Mouse (Mus musculus): ENCODE results near the gene Coro2a. TPM values are rescaled to one million over a fixed set of nuclear protein-coding genes. Genes with fewer than 3 reads are reported as not detected.
"Not testable (repeated sequence)": the region's sequence is repeated elsewhere in the genome, so short reads cannot be mapped to it uniquely, and the experiment has no call there.

Coro2a gene
- total RNA-seq, 2 experiments from 2014 or later: 15.6 to 16.1 TPM

- Histone ChIP-seq H3K4me3 (no peak overlapping the region), H3K27ac (0 out of 2 replicates have a peak overlapping the region, but pooled peaks have one; percentile 78)
- no peak for TF ChIP-seq CTCF (conservative IDR thresholded peaks at IDR 0.05)
- no peak for DNase-seq (ENCODE audit: low spot score in 2 of 2)
Observed at GRCm38 (mm10) chr4:46602704-46603103, 702 bp upstream of the Coro2a start.

GRCm38 (mm10) chr4:46601258-46601843, 651 bp downstream of the Coro2a start:
- H3K27ac ChIP-seq: peak overlapping the region; percentile 51; the same call in 1 of the 2 replicates
- TF ChIP-seq CTCF (conservative IDR thresholded peaks at IDR 0.05): no peak
- DNase-seq (ENCODE audit: low spot score in 2 of 2): peak in 1 of 2 experiments; percentile 14
- peak overlapping the region; percentile 76 for H3K4me3 ChIP-seq

GRCm38 (mm10) chr4:46600473-46601257, 1.3 kb downstream of the Coro2a start:
- H3K4me3 ChIP-seq: peak overlapping the region; percentile 76
- no peak overlapping the region; the same call in 1 of the 2 replicates for H3K27ac ChIP-seq
- no peak for TF ChIP-seq CTCF (conservative IDR thresholded peaks at IDR 0.05)
- peak in 1 of 2 experiments; percentile 9 for DNase-seq (ENCODE audit: low spot score in 2 of 2)

GRCm38 (mm10) chr4:46599609-46600008, 2.4 kb downstream of the Coro2a start:
- not testable (repeated sequence) for DNase-seq (ENCODE audit: low spot score in 2 of 2)

DNA sequence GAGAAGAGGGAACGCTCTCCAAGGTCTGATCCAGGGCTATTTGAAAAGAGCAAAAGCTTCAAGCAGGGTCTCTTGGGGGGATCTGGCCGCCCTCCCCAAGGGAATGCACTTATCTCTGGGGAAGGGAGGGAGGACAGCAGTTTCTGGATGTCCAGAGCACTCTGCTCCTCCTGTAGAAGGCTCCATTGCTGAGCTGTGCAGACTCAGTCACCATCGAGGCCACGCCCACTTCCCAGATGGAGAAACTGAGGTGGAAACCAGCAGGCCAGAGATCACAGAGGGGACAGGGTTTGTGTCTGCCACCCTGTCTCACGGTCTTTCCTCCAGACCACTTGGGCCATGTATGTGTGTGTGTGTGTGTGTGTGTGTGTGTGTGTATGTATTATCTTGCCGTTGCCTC, 3.0 kb downstream of the Coro2a start:
- H3K4me3 ChIP-seq: no peak overlapping the region
- TF ChIP-seq CTCF (conservative IDR thresholded peaks at IDR 0.05): no peak
- H3K27ac ChIP-seq: no peak overlapping the region
- DNase-seq (ENCODE audit: low spot score in 2 of 2): peak in 1 of 2 experiments; percentile 7

More at GRCm38 (mm10) chr4:46599609-46600008, 2.4 kb downstream of the Coro2a start:
- H3K27ac ChIP-seq, H3K4me3 ChIP-seq: not testable (repeated sequence)

GRCm38 (mm10) chr4:46598111-46598510, 3.9 kb downstream of the Coro2a start:
- peak in 1 of 2 experiments; percentile 4 for DNase-seq (ENCODE audit: low spot score in 2 of 2)
- TF ChIP-seq CTCF (conservative IDR thresholded peaks at IDR 0.05): no peak
- Histone ChIP-seq H3K4me3 (no peak overlapping the region), H3K27ac (no peak overlapping the region)

DNA sequence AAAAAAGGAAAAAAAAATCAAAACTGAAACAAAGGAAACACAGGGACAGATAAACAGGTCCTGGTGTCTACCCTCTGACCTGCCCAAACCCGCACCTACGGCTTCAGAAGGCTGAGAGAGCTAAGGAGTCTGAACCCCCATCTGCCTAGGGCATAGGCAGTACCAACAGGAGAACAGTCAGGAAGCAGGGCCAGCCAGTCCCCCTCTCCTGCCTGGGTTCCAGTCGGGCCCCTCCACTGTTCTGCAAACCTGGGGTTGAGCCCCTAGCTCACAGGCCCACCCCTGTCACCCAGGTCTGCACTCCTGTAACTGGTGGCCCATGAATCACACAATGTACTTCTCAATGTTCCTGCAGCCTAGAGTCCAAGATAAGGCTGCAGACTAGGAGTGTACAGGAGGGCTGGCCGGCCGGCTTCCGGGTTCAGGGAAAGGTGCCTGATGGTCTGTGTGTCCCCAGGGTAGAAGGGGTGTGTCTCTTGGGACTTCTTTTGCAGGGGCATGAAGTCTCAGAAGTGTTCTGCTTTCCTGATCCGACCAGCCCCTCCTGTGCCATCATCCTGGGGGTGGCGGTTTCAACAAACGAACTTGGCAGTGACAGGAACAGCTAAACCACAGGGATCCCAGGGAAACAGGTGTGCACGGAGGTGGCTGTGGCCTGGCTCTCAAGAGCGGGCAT, 4.6 kb downstream of the Coro2a start:
- Histone ChIP-seq H3K27ac (no peak overlapping the region), H3K4me3 (no peak overlapping the region)
- DNase-seq (ENCODE audit: low spot score in 2 of 2): peak in 1 of 2 experiments; percentile 8
- no peak for TF ChIP-seq CTCF (conservative IDR thresholded peaks at IDR 0.05)

GRCm38 (mm10) chr4:46596398-46596797, 5.6 kb downstream of the Coro2a start:
- TF ChIP-seq CTCF (conservative IDR thresholded peaks at IDR 0.05): no peak
- Histone ChIP-seq H3K4me3 (no peak overlapping the region), H3K27ac (no peak overlapping the region)
- peak in 1 of 2 experiments; percentile 8 for DNase-seq (ENCODE audit: low spot score in 2 of 2)

DNA sequence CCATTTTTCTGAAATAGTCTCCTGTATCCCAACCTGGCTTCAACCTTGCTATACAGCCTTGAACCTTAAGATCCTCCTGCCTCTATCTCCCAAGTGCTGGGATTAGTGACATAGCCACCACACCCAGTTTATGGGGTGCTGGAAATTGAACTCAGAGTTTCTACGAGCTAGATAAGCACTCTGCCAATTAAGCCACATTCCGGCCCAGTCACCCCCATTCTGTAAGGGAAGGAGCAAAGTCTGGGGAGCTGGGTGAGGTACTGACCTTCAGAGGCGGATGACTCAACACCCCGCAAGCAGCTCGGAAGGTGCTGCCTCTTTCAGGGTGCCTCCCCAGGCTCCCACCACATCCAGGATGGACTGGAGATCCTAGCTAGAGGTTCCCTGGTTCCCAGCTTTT, 7.9 kb downstream of the Coro2a start:
- TF ChIP-seq CTCF (conservative IDR thresholded peaks at IDR 0.05): no peak
- DNase-seq (ENCODE audit: low spot score in 2 of 2): no peak
- Histone ChIP-seq H3K27ac (no peak overlapping the region), H3K4me3 (no peak overlapping the region)

DNA sequence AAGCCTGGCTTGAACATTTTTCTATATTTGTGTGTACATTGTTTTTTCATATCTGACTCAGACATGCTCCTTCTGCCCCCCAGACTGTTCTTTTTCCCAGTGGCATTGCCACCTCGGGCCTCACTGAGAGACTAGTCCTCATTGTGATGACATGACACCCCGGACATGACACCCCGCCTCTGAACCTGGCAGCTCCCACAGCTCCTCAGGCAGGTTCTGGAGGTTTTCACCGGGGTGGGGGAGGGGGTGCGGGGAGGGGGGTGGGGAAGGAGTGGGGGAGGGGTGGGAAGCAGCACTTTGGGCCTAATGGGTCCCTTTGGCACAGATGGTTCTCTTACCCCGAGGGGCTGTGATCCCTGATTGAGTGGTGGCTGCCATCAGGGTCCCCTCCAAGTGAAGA, 8.5 kb downstream of the Coro2a start:
- peak in 1 of 2 experiments; percentile 7 for DNase-seq (ENCODE audit: low spot score in 2 of 2)
- TF ChIP-seq CTCF (conservative IDR thresholded peaks at IDR 0.05): no peak
- no peak overlapping the region for H3K4me3 ChIP-seq
- H3K27ac ChIP-seq: no peak overlapping the region

- DNase-seq (ENCODE audit: low spot score in 2 of 2): peak in 1 of 2 experiments; percentile 7
- no peak overlapping the region for H3K27ac ChIP-seq
- TF ChIP-seq CTCF (conservative IDR thresholded peaks at IDR 0.05): no peak
- H3K4me3 ChIP-seq: no peak overlapping the region
Observed at GRCm38 (mm10) chr4:46591833-46592520, 10.0 kb downstream of the Coro2a start.

GRCm38 (mm10) chr4:46590810-46591209, 11.2 kb downstream of the Coro2a start:
- no peak overlapping the region for H3K4me3 ChIP-seq
- peak in 1 of 2 experiments; percentile 7 for DNase-seq (ENCODE audit: low spot score in 2 of 2)
- TF ChIP-seq CTCF (conservative IDR thresholded peaks at IDR 0.05): no peak
- no peak overlapping the region for H3K27ac ChIP-seq

Measured in layer of hippocampus, adult 2 months (tissue).